Mouse (Mus musculus) thymus, postnatal 10 days (tissue): ENCODE results near the gene Spata18.

ENCODE experiments used
- DNase-seq, 2 experiments: peaks; one replicate each; pipeline ENCODE4 v3.0.0; 2021; ENCODE audit warnings: low spot score in 2 of 2

Spata18 gene

GRCm38 (mm10) chr5:73716941-73717340 is 65.8 kb downstream of the Spata18 start:
- no peak for DNase-seq

- DNase-seq, result no peak
Observed at GRCm38 (mm10) chr5:73721682-73722282, 70.6 kb downstream of the Spata18 start.

GRCm38 (mm10) chr5:73725981-73726380 is 74.8 kb downstream of the Spata18 start:
- no peak for DNase-seq

- no peak for DNase-seq
Observed at GRCm38 (mm10) chr5:73728651-73729050, 77.5 kb downstream of the Spata18 start.
